Mouse (Mus musculus) frontal cortex, postnatal 10 days (tissue): ENCODE data around the gene Klrb1a.

Experiments
- DNase-seq, 2 experiments: peaks; one replicate each; pipeline ENCODE4 v3.0.0; 2022; ENCODE audit warnings: low spot score in 2 of 2, mixed read lengths in 1 of 2

Klrb1a gene

DNA sequence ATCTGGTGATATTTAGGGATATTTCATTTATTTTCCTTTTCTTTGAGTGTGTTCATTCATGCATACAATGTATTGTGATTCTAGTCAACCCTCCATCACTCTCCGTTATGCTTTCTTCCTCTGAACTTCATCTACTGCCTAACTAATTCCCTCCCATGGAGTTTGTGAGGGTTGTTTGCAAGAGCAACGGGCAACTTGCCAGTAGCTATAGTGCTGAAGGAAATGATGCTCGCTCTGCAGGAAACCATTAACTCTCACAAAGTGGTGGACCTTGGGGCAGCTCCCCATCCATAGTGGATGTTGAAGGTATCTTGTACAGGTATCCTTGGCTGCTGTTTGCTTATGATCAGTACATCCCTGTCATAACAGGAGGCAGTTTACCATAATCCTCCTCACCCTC lies 21.3 kb downstream of the Klrb1a start:
- no peak for DNase-seq

DNA sequence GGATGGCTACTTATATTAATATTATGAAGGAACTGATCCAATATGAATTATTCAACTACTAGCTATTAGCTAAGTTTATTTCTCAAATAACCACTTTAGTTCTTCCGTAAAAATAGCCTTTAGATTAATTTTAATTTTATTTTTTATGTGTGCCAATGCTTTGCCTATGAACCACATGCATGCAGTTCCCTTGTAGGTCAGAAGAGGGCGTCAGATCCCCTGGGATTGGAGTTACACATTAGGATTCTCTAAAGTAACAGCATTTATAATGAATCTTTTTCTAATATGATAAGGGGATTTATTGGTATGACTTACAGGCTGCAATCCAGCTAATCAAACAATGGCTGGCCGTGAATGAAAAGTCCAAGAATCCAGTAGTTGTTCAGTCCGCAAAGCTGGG lies 23.8 kb downstream of the Klrb1a start:
- no peak for DNase-seq

DNA sequence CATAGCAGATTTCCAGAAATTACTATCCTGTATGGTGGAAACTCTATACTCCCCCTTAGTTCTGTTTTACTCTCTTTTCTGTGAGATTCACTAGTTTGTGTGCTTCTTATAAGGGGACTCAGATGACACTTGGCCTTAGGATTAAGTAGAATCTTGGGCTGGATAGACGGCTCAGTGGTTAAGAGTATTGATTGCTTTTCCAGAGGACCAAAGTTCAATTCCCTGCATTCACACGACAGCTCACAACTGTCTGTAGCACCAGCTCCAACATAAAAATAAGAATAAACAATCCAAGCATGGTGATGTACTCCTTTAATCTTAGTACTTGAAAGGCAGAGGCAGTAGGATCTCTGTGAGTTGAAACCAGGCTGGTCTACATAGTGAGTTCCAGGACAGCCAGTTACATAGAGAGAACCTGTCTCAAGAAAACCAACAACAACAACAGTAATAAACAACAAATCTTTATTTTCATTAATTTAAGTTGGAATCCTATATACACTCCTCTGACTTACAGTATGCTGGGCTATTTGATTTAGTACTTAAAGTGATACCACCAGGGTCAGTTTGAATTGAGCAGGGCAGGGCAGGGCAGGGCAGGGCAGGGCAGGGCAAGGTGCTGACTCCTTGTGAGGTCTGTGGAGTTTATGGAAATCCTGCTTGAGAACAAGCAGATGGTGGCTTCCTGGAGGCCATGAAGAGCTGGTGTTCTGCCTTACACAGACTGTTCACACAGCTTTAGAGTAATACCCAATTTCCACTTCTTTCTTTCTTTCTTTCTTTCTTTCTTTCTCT lies 24.9 kb downstream of the Klrb1a start:
- DNase-seq = no peak

DNA sequence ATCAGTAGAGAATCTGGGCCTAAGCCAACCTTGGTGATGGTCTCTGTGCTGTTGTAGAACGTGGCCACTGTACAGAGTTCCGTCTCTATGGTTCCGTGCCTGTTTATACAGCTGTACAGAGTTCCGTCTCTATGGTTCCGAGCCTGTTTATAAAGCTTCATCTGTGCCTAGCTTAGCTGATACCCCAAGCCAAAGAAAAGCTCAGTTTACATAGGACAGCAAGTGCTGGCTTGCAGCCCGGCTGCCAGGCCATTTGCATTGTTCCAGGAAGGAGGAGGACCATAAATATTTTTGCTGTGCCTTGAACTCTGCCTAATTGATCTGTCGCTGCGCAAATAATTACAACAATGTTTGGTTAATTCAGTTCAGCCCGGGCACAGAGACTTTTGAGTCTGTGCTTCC lies 26.2 kb downstream of the Klrb1a start:
- DNase-seq = peak; percentile 34 to 39

DNA sequence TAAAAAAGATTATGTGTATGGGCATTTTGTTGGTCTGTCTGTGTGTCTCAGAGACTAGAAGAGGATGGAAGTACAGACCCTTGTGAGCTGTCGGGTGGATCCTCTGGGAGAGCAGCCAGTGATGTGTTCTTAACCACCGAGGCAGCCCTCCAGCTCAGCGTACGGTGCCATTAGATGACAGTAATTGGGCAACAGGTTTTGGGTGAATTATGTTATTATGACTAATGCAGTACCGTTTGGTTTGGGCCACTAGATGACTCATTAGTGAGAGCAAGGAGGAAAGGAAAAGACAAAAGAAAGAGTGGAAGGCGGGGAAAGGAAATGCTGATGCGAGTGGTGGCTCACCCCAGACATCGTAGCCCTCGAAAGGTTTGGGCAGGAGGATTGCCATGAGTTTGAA lies 28.7 kb downstream of the Klrb1a start:
- DNase-seq = no peak

DNA sequence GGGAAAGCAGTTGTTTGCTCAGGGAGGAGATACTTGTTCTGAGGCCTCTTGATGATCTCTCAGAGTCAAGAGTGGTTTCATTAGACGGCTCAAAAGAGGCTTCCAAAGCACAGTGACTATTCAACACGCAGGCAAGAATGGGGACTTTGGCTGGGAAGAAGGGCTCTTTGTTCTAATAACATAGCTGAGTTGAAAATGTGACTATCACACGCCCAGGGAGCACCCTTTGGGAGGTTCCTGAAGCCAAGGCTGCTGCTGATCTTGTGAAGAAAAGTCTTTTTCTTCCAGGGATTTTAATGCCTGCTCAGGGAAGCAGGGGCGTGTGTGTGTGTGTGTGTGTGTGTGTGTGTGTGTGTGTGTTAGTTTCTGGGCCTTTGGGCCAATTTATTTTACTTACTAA lies 33.9 kb downstream of the Klrb1a start:
- no peak for DNase-seq

DNA sequence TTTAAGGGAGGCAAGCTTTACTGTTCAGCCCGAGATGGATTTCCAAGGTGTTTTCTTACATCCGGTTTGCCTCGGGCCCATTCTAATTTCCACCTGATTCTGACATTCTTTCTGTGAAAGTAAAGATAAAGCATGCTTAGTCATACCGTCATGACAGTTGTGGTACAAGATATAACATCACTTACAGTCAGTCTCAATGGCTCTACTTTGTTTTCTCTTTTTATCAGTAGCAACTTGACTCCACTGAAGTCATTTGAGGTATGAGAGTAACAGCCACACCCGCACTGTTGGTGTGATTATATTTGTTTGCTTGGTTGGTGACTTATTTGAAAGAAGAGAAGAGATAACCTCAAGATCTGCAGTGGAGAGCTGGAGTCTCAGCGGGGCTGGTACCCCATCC lies 35.7 kb downstream of the Klrb1a start:
- no peak for DNase-seq

DNA sequence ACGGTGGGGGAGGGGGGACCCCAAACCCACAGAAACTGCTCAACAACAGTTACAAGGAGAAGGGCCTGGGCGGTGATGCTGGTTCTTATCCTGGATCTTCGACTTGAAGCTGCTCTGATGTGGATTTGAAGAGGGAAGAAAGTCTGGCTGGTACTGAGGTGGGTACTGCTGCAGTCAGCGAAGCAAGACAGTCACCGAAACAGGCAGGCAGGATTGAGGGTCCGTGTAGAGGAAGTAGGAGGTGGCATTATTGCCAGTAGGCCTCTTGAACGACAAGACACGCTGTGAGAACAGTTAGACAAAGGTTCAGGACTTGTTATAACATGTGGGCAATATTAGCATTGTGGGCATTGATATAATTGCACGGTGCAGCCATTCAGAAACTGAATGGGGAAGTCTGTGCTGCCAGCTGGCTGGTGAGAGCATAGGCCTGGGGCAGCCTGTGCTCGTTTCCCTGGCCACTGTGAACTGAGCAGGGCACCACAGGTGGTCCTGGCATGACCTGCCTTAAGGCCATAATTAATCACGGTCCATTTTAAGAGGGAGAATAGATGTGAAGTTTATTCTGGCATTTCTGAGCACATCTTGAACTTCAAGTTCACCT lies 37.6 kb downstream of the Klrb1a start:
- no peak for DNase-seq

DNA sequence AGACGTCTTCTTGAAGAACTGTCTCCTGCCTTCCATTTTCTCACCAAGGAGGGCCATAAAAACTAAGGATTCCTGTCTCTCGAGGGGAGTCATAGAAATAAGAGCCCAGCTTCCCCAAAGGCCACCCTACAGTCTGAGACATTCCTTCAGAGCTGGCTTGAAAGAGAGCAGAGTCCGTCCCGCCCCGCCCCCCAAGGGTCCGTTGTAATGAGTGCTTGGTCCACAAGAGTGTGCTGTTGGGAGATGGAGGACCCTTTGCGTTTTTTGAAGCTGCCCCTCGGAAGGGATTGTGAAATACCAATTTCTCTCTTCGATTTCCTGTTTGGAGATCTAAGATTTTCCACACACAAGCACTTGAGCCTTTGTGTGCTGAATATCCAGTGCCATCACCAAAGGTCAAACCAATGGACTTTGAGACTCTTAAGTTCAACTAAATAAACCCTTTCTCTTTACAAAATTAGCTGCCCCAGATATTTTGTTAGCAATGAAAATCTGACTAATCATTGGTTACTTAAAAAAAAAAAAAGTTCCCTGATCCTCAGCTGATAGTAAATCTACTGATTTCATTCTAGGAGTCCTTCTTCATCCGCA lies 39.2 kb downstream of the Klrb1a start:
- no peak for DNase-seq

DNA sequence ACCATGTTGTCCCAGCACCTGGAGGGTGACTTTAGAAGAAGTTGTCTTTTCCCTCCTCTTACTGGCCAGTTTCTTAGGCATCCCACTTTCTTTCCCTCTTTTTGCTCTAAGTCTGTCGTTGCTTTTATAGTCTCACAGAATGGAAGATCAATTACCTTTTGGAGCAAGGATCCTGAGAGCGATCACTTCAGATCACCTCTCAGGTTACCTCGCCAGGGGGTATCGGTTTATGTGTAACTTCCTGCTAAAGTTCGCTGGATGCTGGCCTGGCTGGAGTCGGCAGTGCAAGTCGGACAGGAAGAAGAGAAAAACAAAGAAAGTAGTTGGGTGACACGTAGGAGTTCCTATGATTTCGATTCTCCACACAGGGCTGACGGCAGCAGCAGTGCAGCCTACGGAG lies 41.8 kb downstream of the Klrb1a start, which contains the start of gene A2ml1:
Gene A2ml1, minus strand, starts transcription at position 101 of the 400 bp plus-strand sequence.
- DNase-seq = no peak

DNA sequence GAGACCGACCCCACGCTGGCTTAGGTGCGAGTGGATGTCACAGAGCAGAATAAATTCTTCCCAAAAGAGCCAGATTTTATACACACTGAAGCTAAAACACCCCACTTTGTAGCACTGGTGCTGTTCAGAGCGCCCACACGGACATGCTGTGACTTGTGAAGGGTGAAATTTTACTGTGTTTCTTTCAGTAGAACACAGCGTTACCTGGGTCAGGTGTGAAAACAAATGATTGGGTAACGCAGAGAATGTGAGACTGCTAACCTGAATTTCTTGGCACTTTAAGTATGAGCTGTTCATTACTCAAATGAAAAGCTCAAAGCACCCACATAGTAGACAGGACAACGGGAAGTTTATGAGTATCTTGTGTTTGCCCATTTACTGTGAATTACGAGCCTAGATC lies 46.0 kb downstream of the Klrb1a start:
- DNase-seq = no peak

DNA sequence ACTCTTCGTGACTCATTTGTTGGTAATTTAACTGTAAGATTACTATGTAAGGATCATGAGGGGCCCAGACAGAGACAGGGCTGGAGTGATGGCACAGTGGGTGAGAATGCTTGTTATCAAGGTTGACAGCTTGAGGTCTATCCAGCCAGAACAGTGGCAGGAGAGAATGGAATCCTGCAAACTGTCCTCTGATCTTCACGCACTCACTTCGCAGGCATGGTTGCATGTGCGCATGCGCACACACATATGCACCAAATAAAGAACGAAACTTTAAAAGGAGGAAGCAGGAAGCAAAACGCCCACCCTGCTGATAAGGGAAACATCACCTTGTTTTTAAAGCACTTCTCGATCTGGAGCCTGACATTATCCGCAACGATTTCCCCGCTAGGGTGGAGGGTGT lies 56.7 kb downstream of the Klrb1a start:
- DNase-seq = no peak
